Mouse (Mus musculus): ENCODE measurements around the gene Pik3r1.

Gene Pik3r1

DNA sequence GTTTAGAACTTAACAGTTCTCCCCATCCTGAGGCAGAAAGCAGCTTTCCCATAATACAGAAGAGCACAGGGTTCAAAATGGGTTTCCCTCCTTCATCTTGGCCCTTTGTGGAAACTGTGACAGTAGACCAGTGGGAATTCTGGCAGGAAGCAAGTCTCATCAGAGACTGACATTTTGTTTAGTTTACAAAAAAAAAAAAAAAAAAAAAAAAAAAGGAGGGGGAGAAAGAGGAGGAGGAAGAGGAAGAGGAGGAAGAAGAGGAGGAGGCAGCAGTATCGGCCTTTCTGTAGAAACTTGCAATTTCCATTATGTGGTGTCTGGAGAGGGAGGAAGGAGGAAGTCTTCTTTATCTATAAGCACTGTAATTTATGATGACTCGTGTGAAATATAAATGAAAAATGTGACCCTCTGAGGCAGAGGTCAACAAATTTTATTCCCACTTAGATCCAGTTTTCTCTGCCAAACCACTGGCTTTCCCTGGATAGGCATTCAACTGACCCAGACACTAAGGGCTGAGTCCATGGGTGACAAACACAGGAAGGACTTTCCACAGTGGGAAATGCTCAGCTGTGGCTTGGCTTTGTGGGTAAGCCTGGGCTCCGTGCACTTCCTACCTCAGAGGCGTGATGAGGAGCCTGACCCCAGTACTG, 28.2 kb downstream of the Pik3r1 start:
- DNase-seq (ENCODE audit: low read depth, low spot score) = no peak

DNA sequence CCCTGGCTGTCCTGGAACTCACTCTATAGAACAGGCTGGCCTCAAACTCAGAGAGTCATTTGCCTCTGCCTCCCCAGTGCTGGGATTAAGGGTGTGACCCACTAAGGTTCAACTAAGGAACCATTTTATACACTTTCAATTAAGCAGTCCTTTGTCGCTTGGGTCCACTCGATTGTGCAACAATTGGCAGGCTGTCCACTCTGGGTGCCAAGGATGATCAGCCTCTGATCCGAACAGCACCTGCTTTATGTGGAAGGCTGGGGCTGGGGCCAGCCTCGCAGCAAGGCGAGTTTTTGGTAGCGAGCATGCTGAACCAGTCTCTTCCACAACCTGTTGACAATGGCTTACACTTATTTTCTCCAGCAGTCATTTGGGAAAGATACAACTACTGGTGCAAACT, 29.2 kb downstream of the Pik3r1 start:
- no peak for DNase-seq (ENCODE audit: low read depth, low spot score)

DNA sequence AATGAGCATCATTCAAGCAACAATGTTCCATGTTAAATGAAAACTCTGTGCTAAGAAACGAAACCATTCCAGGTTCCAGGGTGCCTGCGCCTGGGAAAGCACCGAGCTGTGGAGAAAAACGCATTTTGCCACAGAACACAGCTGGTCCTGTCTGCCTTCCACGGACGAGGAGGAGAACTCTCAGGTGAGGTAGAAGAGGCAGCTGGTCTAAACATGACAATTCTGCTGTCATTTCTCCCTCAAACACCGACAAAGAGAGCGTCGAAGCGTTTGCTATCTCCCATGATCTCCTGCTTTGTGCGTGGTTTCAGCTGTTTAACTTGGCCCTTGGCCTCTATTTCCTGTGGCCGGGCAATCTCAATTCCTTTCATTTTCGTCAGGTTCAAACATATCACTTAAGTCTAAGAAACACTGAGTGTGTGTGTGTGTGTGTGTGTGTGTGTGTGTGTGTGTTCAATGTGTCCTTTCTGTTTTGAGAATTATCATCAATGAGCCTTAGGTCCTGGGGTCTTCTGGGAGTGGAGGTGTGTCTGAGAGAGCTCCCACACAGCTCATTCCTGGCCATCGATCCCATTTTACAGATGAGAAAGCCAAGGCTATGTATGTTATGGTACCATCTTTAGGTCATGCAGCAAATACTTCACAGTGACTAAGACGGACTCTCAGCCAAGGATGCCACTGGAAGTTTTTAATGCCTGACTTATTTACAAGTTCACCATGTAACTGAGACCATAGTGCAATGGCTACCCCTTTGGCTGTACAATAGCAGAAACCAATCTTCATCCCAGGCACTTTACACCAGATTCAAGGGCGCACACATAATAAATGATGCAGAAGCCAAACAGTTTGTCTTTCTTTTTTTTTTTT, 31.3 kb downstream of the Pik3r1 start:
- DNase-seq (ENCODE audit: low read depth, low spot score) = no peak

DNA sequence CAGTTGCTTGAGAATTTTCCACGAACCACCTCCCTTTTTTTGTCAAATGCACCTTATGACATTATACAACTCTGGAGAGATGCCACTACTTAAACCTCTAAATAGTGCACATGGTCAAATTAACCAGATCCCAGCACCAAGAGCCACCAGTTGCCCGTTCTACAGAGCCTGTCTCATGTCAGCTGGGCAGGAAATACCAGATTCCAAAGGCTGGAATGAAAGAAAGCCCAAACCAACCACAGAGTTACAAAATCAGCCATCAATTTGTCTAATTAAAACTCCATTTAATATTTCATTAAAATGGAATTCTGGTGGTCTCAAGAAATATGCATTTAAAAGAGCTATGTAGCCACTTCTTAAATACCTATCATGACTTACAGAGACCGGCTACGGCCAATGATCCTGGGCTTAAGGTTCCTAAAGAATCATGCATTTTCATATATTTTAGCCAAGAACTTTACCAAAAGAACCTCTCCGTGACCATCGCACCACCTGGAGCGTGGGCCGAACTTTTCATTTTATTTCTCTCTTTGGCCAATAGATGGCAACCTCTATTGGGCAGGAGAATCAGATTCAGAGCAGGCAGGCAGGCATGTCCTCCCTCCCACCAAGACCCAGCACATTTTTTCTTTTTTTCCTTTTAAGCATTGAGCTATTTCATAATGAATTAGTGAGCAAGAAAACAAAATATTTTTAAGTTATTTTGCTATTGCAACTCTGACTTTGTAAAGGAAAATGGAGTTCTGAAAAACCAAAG, 32.5 kb downstream of the Pik3r1 start:
- DNase-seq (ENCODE audit: low read depth, low spot score) = no peak

DNA sequence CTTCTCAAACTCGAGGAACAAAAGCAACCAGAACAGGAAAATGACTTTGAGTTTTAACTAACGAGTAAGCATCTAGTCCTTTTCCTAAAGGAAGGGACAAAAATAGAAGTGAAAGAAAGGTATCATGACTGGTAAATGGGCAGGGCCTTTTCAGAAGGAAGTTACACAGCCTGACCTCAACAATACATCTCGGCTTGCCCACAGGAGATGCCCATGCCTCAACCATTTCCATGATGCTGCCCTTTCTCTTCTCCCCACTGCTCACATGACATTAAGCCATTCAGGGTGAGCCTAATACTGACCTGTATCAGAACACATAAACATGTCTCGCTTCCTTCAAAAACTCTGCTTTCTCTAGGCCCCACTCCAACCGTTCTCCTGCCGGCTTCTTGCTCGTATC, 33.8 kb downstream of the Pik3r1 start:
- DNase-seq (ENCODE audit: low read depth, low spot score) = no peak

DNA sequence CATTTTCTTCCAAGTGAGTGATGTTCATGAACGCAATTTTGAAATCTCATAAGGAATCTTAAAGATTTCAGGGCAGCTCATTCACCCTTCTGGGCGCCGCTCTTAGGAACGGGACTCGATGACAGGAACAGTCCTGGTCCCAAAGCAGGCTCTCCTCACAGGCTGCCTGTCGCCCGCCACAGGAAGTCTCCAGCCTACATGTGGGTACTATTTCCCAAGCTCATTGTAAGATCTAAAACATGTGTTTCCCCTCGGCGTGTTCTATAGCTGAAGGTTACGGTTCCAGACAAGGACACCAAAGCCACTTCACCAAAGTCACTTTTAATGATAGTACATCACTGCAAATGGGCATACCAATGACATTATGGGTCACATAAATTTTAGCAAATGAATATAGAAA, 35.3 kb downstream of the Pik3r1 start:
- no peak for DNase-seq (ENCODE audit: low read depth, low spot score)

DNA sequence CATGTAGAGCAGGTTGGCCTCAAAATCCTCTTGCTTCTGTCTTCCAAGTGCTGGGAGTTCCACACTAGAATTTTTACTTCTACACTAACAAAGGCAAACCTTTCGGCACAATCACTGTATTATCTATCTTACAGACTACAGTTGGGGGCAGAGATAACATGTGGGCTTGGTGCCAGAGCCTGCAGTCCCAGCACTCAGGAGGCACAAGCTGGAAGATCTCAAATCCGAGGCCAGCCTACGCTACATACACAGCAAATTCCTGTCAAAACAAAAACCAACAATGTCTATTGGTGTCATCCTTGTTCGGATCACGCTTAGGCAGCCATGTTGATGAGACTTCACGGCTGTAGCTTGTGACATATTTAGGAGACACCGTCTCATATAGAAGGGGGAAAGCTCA, 36.2 kb downstream of the Pik3r1 start:
- no peak for DNase-seq (ENCODE audit: low read depth, low spot score)

DNA sequence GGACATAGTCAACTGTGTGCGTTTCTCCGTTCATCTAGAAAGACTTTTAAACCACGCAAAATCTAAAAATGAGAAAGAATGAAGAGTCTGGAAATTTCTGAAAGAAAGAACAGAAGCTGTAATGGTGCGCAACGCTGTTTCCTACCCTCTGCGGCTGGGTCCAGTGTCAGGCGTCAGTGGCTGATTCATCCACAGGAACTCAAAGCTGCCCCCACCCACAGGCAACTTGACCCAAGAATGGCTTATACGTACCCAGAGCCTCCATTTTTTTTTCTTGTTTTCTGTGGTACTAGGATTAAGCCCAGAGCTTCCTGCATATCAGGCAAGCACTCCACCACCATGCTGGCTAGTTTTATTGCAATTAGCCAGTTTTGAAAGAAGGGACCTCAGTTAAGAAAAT, 37.7 kb downstream of the Pik3r1 start:
- no peak for DNase-seq (ENCODE audit: low read depth, low spot score)

DNA sequence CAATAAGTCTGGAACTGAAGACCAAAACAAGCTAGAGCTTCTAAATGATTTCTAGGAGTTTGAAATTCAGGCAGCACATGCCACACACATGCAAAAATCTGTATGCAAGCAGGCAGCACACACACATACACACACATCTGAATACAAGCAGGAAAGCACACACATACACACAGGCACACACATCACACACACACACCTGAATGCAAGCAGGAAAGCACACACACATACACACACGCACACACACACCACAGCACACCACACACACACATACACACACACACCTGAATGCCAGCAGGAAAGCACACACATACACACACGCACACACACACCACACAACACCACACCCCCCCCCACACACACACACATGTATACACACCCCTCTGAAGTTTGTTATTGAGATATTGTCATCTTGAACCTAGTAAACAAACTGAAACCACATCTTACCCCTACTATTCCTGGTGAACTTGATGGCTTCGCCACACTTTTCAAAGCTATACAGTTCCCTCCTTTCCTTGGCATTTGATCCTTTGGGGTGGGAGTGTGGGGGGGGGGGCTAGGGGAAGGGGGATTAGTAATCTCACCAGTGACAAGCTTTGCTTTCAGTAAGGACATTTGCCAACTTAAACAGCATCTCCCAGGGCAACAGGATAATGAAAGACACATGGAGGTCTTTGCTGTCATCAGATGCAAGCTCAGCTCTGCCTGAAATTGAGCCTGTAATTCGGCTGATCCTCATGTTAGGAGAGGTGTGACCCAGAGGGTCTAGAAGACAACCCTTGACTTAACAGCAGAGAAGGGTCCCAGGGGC, 38.6 kb downstream of the Pik3r1 start:
- DNase-seq (ENCODE audit: low read depth, low spot score) = no peak

DNA sequence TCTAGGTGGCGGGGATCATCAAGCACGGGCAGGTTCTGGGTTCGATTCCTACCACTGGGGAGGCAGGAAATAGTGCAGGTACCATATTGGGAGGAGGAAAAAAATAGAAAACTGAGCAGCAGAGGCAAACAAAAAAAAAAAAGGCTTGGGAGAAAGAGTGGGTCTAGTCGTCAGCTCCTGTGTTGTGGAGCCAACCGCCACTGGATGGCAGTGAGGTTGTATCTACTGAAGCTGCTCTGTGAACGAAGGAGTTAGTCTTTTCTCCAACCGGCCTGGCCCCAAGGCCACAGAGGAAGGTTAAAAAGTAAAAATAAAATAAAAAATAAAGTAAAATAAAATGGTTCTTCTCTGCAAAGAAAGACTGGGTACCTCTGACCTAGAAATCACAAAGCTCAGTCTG, 39.2 kb downstream of the Pik3r1 start:
- no peak for DNase-seq (ENCODE audit: low read depth, low spot score)

DNA sequence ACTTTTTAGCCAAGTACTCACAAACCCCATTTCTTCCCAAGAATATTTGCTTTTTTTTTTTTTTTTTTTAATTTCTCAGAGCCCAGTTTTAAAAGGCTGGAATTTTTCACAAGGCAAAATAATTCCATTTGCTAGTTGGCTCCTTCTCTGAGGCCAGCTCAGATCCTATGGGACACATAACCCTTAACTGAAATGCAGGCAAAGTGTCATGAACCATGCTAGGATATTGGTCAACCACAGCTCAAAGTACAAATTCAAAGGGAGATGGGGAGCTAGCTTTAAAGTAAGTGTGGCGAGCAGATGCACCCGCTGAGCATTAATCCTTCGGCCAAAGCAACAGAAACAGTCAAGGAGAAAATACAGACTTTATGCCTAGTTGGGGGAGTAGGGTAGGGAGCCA, 39.7 kb downstream of the Pik3r1 start:
- no peak for DNase-seq (ENCODE audit: low read depth, low spot score)

DNA sequence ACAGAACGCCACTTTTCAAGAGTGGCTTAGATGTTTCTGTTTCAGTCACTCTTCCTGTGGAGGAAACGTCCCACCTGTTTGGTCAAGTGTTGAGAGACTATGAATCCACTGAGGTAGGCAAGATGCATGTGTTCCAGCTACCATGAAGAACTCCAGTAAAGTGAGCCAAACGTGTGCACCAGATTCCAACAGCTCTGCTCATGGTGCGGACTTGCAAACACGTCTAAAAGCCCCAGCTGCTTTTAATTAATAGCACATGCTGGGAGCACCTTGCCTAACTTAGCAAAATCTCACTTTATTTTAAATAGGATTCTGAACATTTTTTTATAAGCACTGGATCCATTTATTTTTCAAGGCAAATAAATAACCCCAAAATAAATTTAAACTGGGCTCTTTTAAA, 40.2 kb downstream of the Pik3r1 start:
- no peak for DNase-seq (ENCODE audit: low read depth, low spot score)

DNA sequence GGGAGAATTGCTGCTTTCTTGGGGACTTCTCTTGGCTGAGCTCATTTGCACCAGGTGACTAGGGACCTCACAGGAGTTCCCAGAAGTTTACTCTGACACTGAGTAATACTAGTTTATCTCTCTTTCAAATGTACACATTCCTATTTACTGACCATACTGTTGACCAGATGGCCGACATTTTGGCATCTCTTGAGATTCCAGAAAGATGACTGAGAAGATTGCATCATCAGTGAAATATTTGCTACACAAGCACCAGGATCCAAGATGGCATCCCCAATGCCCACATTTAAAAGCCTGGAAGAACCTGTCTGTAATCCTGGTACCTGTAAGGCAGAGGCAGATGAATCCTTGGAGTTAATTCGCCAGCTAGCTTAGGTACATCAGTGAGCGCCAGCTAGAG, 41.1 kb downstream of the Pik3r1 start:
- no peak for DNase-seq (ENCODE audit: low read depth, low spot score)

DNA sequence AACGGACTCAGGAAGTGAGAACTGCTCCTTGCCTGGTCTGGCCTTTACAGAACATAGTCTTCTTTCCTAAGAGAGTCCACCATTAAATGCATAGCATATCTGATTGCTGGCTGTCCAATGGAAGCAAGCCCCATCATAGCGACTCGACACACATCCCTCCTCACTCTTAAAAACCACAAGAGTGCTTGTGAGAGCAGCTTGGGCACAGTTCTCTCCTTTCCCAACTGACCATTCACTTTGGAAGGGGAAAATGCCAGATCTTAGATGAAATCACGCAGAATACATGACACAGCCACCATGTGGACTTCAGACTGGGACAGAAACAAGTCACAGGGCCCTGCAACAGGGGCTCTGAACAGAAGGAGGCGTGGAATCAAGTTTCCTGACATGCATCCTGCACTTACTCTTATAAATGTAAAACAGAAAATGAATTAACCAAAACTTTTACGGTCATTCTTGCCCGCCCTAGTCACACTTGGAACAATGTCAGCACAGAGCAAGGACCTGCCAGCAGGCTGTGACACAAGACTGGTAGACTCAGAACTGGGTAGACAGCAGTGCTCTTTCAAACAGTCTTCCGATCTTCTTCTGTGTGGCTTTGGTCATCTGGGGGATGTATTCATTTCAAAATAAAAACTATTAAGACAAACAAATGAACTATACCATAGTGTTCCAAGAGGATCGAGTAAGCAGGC, 46.0 kb downstream of the Pik3r1 start:
- no peak for DNase-seq (ENCODE audit: low read depth, low spot score)

DNA sequence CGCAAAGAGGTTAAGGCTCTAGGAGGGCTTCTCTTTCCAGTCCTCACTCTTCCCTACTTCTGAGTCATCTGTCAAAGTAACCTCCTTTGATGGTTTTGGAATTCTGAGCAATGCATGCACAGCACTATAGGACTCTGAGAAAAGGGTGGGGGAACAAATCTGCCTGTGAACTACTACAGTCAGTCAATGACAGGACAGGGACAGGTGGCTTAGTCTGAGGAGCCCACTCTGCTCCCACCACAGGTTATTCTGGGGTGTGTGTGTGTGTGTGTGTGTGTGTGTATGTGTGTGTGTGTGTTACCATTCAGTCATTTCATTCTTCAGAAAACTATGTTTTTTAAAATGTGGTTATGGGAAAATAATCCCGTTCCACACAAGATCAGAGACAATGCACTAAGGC, 46.9 kb downstream of the Pik3r1 start:
- DNase-seq (ENCODE audit: low read depth, low spot score) = no peak

DNA sequence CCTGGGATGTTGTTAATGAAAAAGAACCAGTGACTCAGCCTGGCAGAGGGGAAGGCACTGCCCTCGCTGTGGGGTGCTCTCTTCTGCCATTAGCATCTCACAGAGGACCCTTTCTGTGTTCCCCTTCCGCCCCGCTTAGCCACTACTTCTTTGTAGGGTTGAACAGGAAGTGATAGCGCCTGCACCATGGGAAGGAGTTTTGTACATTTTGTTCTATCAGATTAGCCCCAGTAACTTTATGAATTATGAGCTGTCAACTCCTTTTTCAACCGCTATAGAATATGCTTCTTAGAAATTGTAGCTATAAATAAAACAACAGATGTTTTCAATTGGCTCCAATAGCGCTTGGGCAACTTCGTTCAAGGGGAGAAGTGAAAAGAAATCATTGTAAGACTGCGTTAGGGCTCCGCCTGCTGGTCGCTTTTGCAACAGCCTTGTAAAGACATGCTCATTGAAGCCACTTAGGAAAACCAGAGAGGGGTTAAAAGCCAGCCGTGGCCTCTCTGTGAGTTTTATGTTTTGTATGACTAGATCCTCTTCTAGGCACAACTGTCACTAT, 48.6 kb downstream of the Pik3r1 start:
- DNase-seq (ENCODE audit: low read depth, low spot score) = peak; percentile 84

DNA sequence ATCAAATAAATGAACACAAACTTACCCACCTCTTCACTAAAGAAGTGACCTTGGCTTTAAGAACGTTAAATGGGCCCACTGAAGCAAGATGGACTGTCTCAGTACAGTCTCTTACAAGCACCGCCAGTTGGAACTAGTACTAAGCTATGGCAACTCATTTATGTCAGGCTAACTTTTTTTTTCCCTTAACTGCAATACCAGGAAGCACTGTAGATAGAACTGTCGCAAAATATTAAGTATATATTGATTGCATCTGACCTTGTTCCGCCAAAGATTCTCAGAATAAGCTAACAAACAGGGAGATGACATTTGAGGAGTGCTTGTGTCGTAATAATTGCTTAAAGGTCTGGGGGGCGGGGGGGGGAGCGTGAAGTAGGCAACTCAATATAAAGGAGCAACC, 49.3 kb downstream of the Pik3r1 start:
- DNase-seq (ENCODE audit: low read depth, low spot score) = no peak

DNA sequence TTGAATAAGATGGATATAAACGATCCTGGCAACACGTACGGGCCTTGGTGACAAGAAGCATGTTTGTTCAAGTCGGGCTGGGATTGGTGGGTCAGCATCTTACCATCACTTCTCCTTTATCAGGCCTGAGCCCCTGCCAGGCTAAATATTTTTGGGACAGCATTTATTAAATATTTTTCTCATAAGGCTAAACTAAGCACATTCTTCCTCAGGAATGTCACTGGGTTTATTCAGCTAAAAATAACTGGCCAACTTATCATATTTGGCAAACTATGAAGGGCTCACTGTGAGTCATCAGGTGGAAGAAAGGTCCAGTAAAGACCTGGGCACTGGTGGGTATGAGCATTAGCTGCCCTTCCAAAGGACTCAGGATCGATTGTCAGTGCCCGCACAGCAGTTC, 50.2 kb downstream of the Pik3r1 start:
- no peak for DNase-seq (ENCODE audit: low read depth, low spot score)

DNA sequence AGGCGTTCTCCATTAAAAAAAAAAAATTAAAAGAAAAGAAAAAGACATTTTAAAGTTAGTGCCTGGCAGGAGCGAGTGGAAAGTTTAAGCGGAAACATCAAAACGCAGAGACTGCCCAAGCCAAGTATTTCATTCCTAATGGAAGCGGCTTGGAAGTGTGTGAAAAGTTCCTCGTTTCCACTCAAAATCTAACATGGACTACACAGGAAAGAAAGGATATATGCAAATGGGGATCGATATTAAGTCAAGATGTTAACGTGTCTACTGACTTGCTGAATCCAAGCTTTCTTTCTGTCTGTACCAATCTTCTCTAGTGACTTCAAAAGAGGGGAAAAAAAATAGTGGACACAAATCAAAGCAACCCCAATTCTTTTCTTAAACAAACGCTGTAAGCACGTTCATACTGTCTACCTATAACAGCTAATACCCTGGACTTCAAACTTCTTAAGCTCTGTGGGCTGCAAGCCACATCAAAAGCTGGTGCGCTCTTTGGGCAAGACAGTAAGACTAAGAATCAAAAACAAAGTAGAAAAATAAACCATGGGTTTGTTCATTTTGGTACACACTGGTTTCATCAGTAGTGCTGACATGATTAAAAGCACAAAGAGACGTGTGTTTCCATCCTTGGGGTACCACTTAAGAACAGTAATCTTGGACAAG, 54.5 kb downstream of the Pik3r1 start:
- no peak for DNase-seq (ENCODE audit: low read depth, low spot score)

DNA sequence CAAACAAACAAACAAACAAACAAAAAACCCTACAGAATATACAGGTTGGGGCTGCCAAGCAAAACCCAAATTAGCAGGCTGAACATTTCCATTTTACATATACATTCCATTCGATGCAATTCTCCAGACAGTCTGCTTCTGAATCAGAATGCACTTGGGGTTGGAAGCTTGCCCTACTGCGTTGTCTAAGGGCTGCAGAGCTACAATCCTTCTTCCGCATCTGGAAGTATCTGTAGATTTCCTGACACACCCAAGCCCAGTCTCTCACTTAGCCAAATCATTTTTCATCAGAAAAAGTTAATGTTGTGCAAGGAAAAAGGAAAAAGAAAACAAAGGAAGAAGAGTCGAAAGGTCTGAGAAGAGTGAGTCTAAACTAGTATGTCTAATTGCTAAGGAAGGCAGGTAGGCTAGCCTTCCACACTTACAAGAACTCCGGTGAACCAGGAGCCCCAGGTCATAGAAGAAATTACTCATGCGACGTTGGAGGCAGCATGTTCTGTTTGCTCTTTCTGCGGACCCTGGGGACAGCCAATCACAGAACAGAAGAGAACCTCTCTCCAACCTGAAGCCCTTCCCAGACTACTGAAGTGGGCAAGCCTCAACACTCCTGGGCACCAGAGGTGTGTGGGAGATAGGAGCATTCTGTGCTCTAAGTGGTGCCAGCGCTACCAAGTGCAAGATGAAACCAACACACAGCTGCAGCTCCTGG, 55.1 kb downstream of the Pik3r1 start:
- DNase-seq (ENCODE audit: low read depth, low spot score) = no peak
